Mouse (Mus musculus) erythroblast, embryonic 14.5 days (primary cell): ENCODE results near the gene Rab4a.

Source experiments
- GATA1 ChIP-seq: IDR thresholded peaks from 2 replicates; pipeline ENCODE4 v1.6.1; 2012; ENCODE audit warnings: low read length, inconsistent platforms, mixed read lengths
- TAL1 ChIP-seq: IDR thresholded peaks from 3 replicates; pipeline ENCODE4 v1.6.1; 2012; ENCODE audit warnings: low read length, inconsistent platforms, mixed read lengths

- TF ChIP-seq TAL1, result no peak
- no peak for TF ChIP-seq GATA1
These were observed 31.3 kb upstream of the Rab4a start for GRCm38 (mm10) chr8:123774491-123774890.
